Mouse (Mus musculus): Measurements from ENCODE around the gene Gmeb2. TPM values are rescaled to one million over a fixed set of nuclear protein-coding genes. Genes with fewer than 3 reads are reported as not detected.

The Gmeb2 gene
- polyA plus RNA-seq, 1 experiment from 2014 or later = 19.7 TPM

GRCm38 (mm10) chr2:181239261-181239660 is 48.6 kb downstream of the Gmeb2 start:
- H3K4me3 ChIP-seq = no peak overlapping the region
- H3K27me3 ChIP-seq = no peaks in the 10 kb centered on the region
- WGBS = 92% methylated on average over 9 of the region's 9 CpGs
- H3K36me3 ChIP-seq = no peaks in the 10 kb centered on the region; the same call in 1 of the 2 replicates
- no peaks in the 10 kb centered on the region for H3K9me3 ChIP-seq
- no peak for ATAC-seq (ENCODE audit: insufficient number of reproducible peaks, insufficient read depth, low FRiP score, low TSS enrichment)
- no peak overlapping the region for H3K9ac ChIP-seq
- no peak overlapping the region for H3K27ac ChIP-seq
- no peak overlapping the region for H3K4me2 ChIP-seq (replicated peaks)
- H3K4me1 ChIP-seq = peaks cover 7% of the 10 kb centered on the region; the same call in 1 of the 2 replicates

DNA sequence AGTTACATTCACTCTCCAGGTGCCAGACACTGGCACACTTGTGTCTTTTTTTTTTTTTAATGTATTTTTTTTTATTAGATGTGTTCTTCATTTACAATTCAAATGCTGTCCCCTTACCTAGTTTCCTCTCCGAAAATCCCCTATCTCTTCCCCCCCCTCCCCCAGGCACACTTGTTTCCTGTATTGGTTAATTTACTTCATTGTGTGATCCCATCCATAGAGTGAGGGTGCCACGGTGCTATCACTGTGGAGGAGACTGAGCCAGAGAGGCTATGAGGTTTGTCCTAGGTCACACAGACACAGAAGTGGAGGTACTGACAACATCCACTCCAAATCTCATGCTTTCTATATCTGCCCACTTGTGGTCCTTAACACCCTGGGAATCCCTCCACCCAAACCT is 49.0 kb downstream of the Gmeb2 start:
- Histone ChIP-seq H3K36me3 (no peaks in the 10 kb centered on the region; the same call in 1 of the 2 replicates), H3K4me3 (no peak overlapping the region), H3K27me3 (no peaks in the 10 kb centered on the region), H3K4me1 (peaks cover 7% of the 10 kb centered on the region; the same call in 1 of the 2 replicates), H3K4me2 (replicated peaks) (no peak overlapping the region), H3K9ac (no peak overlapping the region), H3K9me3 (no peaks in the 10 kb centered on the region), H3K27ac (no peak overlapping the region)
- whole genome bisulfite sequencing = 68% methylated on average over 2 of the region's 2 CpGs
- ATAC-seq (ENCODE audit: insufficient number of reproducible peaks, insufficient read depth, low FRiP score, low TSS enrichment) = no peak

- H3K4me1 ChIP-seq = peaks cover 7% of the 10 kb centered on the region; the same call in 1 of the 2 replicates
- H3K4me2 ChIP-seq (replicated peaks) = no peak overlapping the region
- H3K27ac ChIP-seq = no peak overlapping the region
- H3K27me3 ChIP-seq = no peaks in the 10 kb centered on the region
- H3K9me3 ChIP-seq = no peaks in the 10 kb centered on the region
- no peak for ATAC-seq (ENCODE audit: insufficient number of reproducible peaks, insufficient read depth, low FRiP score, low TSS enrichment)
- H3K36me3 ChIP-seq = no peaks in the 10 kb centered on the region; the same call in 1 of the 2 replicates
- H3K9ac ChIP-seq = no peak overlapping the region
- no peak overlapping the region for H3K4me3 ChIP-seq
- WGBS = 75% methylated on average over 10 of the region's 10 CpGs
Measured at GRCm38 (mm10) chr2:181238091-181238610, 49.7 kb downstream of the Gmeb2 start.

GRCm38 (mm10) chr2:181237251-181238014 is 50.4 kb downstream of the Gmeb2 start:
- no peak overlapping the region for H3K9ac ChIP-seq
- WGBS = 87% methylated on average over 17 of the region's 17 CpGs
- no peaks in the 10 kb centered on the region for H3K27me3 ChIP-seq
- peaks cover 6% of the 10 kb centered on the region; the same call in 1 of the 2 replicates for H3K4me1 ChIP-seq
- H3K36me3 ChIP-seq = no peaks in the 10 kb centered on the region; the same call in 1 of the 2 replicates
- H3K4me2 ChIP-seq (replicated peaks) = no peak overlapping the region
- no peaks in the 10 kb centered on the region for H3K9me3 ChIP-seq
- H3K27ac ChIP-seq = no peak overlapping the region
- ATAC-seq (ENCODE audit: insufficient number of reproducible peaks, insufficient read depth, low FRiP score, low TSS enrichment) = no peak
- H3K4me3 ChIP-seq = no peak overlapping the region

- Histone ChIP-seq H3K9ac (no peak overlapping the region), H3K27ac (no peak overlapping the region), H3K27me3 (no peaks in the 10 kb centered on the region), H3K4me3 (no peak overlapping the region), H3K9me3 (no peaks in the 10 kb centered on the region), H3K4me2 (replicated peaks) (no peak overlapping the region), H3K36me3 (no peaks in the 10 kb centered on the region; the same call in 1 of the 2 replicates), H3K4me1 (no peaks in the 10 kb centered on the region)
- WGBS = 85% methylated on average over 23 of the region's 23 CpGs
- no peak for ATAC-seq (ENCODE audit: insufficient number of reproducible peaks, insufficient read depth, low FRiP score, low TSS enrichment)
Measured at GRCm38 (mm10) chr2:181235681-181236566, 51.9 kb downstream of the Gmeb2 start.

- Histone ChIP-seq H3K36me3 (no peaks in the 10 kb centered on the region; the same call in 1 of the 2 replicates), H3K4me2 (replicated peaks) (no peak overlapping the region), H3K9me3 (no peaks in the 10 kb centered on the region), H3K27ac (no peak overlapping the region), H3K4me1 (no peaks in the 10 kb centered on the region), H3K9ac (no peak overlapping the region), H3K27me3 (no peaks in the 10 kb centered on the region), H3K4me3 (no peak overlapping the region)
- ATAC-seq (ENCODE audit: insufficient number of reproducible peaks, insufficient read depth, low FRiP score, low TSS enrichment) = no peak
- 93% methylated on average over 11 of the region's 11 CpGs for WGBS
Measured at GRCm38 (mm10) chr2:181234680-181235079, 53.2 kb downstream of the Gmeb2 start.

DNA sequence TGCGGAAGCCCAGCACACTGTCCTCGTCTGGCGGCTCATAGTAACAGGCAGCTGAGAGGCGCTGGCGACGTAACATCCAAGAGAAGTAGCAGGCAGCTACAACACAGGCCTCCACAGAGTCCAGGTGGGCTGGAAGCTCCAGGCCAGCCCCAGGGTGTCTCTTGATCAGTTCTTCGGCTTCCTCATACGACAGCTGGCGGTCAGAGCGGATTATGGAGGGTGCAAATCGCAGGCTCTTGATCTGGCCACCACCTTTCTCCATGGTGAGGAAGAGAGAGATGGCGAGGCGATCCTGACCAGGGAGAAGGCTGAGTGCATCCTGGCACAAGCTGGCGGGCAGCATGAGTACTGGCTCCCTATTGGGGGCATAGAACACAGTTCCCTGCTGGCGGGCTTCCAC is 54.4 kb downstream of the Gmeb2 start:
- H3K9me3 ChIP-seq = no peaks in the 10 kb centered on the region
- no peak overlapping the region for H3K4me2 ChIP-seq (replicated peaks)

GRCm38 (mm10) chr2:181231171-181231570 is 56.7 kb downstream of the Gmeb2 start:
- H3K36me3 ChIP-seq = no peaks in the 10 kb centered on the region; the same call in 1 of the 2 replicates
- no peaks in the 10 kb centered on the region for H3K9me3 ChIP-seq
- H3K9ac ChIP-seq = no peak overlapping the region
- peaks cover 7% of the 10 kb centered on the region; the same call in 1 of the 2 replicates for H3K4me1 ChIP-seq
- no peak for ATAC-seq (ENCODE audit: insufficient number of reproducible peaks, insufficient read depth, low FRiP score, low TSS enrichment)
- 81% methylated on average over 20 of the region's 20 CpGs for WGBS
- no peak overlapping the region for H3K4me3 ChIP-seq
- no peak overlapping the region for H3K27ac ChIP-seq
- no peak overlapping the region for H3K4me2 ChIP-seq (replicated peaks)
- H3K27me3 ChIP-seq = no peaks in the 10 kb centered on the region

More for the DNA sequence above, 54.4 kb downstream of the Gmeb2 start:
- no peak overlapping the region for H3K9ac ChIP-seq
- H3K36me3 ChIP-seq = no peaks in the 10 kb centered on the region; the same call in 1 of the 2 replicates
- H3K4me3 ChIP-seq = no peak overlapping the region
- no peak overlapping the region for H3K27ac ChIP-seq
- no peaks in the 10 kb centered on the region for H3K27me3 ChIP-seq
- no peak for ATAC-seq (ENCODE audit: insufficient number of reproducible peaks, insufficient read depth, low FRiP score, low TSS enrichment)
- WGBS = 89% methylated on average over 15 of the region's 15 CpGs
- H3K4me1 ChIP-seq = peaks cover under 1% of the 10 kb centered on the region; the same call in 1 of the 2 replicates

DNA sequence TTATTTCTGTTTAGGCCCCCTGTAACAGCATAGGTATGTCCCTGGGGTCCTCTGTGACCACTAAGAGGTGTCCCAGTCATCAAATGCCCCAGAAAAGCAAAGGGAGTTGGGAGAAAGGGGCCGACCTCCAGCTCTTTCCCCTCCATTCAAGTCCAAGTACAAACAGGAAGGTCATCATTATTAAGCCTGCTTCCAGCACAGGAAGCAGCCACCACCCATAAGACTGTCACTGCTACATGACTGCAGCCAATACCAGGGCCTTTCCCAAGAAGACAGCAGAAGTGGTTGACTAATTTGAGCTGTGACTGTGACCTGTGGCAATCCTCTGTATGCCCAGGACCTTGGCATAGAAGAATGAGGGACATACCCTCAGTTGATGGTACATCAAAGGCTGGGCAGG is 59.5 kb downstream of the Gmeb2 start:
- Histone ChIP-seq H3K4me1 (peaks cover 7% of the 10 kb centered on the region; the same call in 1 of the 2 replicates), H3K9ac (no peak overlapping the region), H3K4me3 (no peak overlapping the region), H3K27ac (no peak overlapping the region), H3K36me3 (no peaks in the 10 kb centered on the region), H3K4me2 (replicated peaks) (no peak overlapping the region), H3K9me3 (no peaks in the 10 kb centered on the region), H3K27me3 (no peaks in the 10 kb centered on the region)
- ATAC-seq (ENCODE audit: insufficient number of reproducible peaks, insufficient read depth, low FRiP score, low TSS enrichment) = no peak
- WGBS = 67% methylated on average over 1 of the region's 1 CpGs

- Histone ChIP-seq H3K27ac (no peak overlapping the region), H3K4me3 (no peak overlapping the region), H3K4me2 (replicated peaks) (no peak overlapping the region), H3K4me1 (peaks cover 7% of the 10 kb centered on the region; the same call in 1 of the 2 replicates), H3K9ac (no peak overlapping the region), H3K36me3 (no peaks in the 10 kb centered on the region), H3K9me3 (no peaks in the 10 kb centered on the region), H3K27me3 (no peaks in the 10 kb centered on the region)
- ATAC-seq (ENCODE audit: insufficient number of reproducible peaks, insufficient read depth, low FRiP score, low TSS enrichment) = no peak
- WGBS = 83% methylated on average over 3 of the region's 3 CpGs
Measured at GRCm38 (mm10) chr2:181227122-181227521, 60.7 kb downstream of the Gmeb2 start.

DNA sequence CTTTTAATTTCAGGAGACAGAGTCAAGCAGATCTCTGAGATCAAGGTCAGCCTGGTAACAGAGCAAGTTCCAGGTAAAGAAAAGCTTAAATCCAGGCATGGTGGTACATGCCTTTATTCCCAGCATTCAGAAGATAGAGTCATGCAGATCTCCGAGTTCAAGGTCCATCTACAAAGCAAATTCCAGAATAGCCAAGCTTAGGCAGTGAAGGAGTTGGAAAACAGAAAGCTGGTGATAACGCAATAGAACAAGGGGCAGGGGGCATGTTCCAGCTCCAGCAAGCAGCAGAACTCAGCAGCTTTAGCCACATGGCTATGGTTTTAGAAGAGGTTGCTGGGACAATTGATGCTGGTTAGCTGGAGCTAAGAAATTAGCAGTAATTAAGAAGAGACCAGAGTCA is 62.8 kb downstream of the Gmeb2 start:
- H3K4me1 ChIP-seq = peaks cover 12% of the 10 kb centered on the region; the same call in 1 of the 2 replicates
- H3K9me3 ChIP-seq = no peaks in the 10 kb centered on the region
- no peak overlapping the region for H3K27ac ChIP-seq
- no peak for ATAC-seq (ENCODE audit: insufficient number of reproducible peaks, insufficient read depth, low FRiP score, low TSS enrichment)
- H3K27me3 ChIP-seq = no peaks in the 10 kb centered on the region
- H3K4me3 ChIP-seq = no peak overlapping the region
- WGBS = 82% methylated on average over 2 of the region's 2 CpGs
- no peaks in the 10 kb centered on the region for H3K36me3 ChIP-seq
- H3K4me2 ChIP-seq (replicated peaks) = no peak overlapping the region
- no peak overlapping the region for H3K9ac ChIP-seq

All from embryonic facial prominence, embryonic 12.5 days (tissue).